Mouse (Mus musculus): ENCODE measurements around the gene Olig1. TPM values are rescaled to one million over a fixed set of nuclear protein-coding genes. Genes with fewer than 3 reads are reported as not detected.

Gene Olig1
- polyA plus RNA-seq, 1 experiment from 2014 or later = 0.07 TPM

GRCm38 (mm10) chr16:91320191-91320590, 50.6 kb downstream of the Olig1 start:
- Histone ChIP-seq H3K4me2 (ENCODE audit: low read depth, low read length) (no peak overlapping the region), H3K36me3 (ENCODE audit: control insufficient read depth, insufficient read depth) (no peaks in the 10 kb centered on the region), H3K4me1 (ENCODE audit: control insufficient read depth, insufficient read depth, low read length) (no peaks in the 10 kb centered on the region)

GRCm38 (mm10) chr16:91320608-91321007, 51.0 kb downstream of the Olig1 start:
- Histone ChIP-seq H3K4me1 (ENCODE audit: control insufficient read depth, insufficient read depth, low read length) (no peaks in the 10 kb centered on the region), H3K27ac (ENCODE audit: low read length) (no peak overlapping the region), H3K9ac (ENCODE audit: low read length) (no peak overlapping the region), H3K9me3 (replicated peaks; ENCODE audit: control insufficient read depth, low read length) (no peaks in the 10 kb centered on the region), H3K27me3 (ENCODE audit: control insufficient read depth, insufficient read depth, low read length) (peaks cover 8% of the 10 kb centered on the region; the same call in 1 of the 2 replicates), H3K4me3 (ENCODE audit: low read length) (no peak overlapping the region), H3K36me3 (ENCODE audit: control insufficient read depth, insufficient read depth) (no peaks in the 10 kb centered on the region), H3K4me2 (ENCODE audit: low read depth, low read length) (no peak overlapping the region)
- 68% methylated on average over 15 of the region's 15 CpGs for WGBS
- ATAC-seq (replicated peaks; ENCODE audit: extremely low read depth, insufficient read depth, low FRiP score) = no peak

More at GRCm38 (mm10) chr16:91320191-91320590, 50.6 kb downstream of the Olig1 start:
- Histone ChIP-seq H3K9ac (ENCODE audit: low read length) (no peak overlapping the region), H3K4me3 (ENCODE audit: low read length) (no peak overlapping the region), H3K9me3 (replicated peaks; ENCODE audit: control insufficient read depth, low read length) (no peaks in the 10 kb centered on the region), H3K27ac (ENCODE audit: low read length) (no peak overlapping the region), H3K27me3 (ENCODE audit: control insufficient read depth, insufficient read depth, low read length) (peaks cover 11% of the 10 kb centered on the region)
- WGBS = 59% methylated on average over 10 of the region's 10 CpGs
- ATAC-seq (replicated peaks; ENCODE audit: extremely low read depth, insufficient read depth, low FRiP score) = no peak

Other genes starting within 250 kb of the Olig1 start
- 40.6 and 43.4 TPM in 2 replicates for gene Paxbp1, start 225.2 kb upstream of the Olig1 start, polyA plus RNA-seq (2015; fragmentation: Nextera tagmentation; extraction: Ambion mirVana)
- 0.40 TPM in 1 of 2 replicates, not detected in the other for gene 4932438H23Rik, start 174.7 kb upstream of the Olig1 start, polyA plus RNA-seq (2015; fragmentation: Nextera tagmentation; extraction: Ambion mirVana)
- gene Olig2, start 44.3 kb upstream of the Olig1 start, polyA plus RNA-seq (2015; fragmentation: Nextera tagmentation; extraction: Ambion mirVana) = not detected in 2 replicates
- gene Ifnar2, start 103.0 kb downstream of the Olig1 start, polyA plus RNA-seq (2015; fragmentation: Nextera tagmentation; extraction: Ambion mirVana) = 53.5 and 63.7 TPM in 2 replicates
- gene Gm21970, start 121.9 kb downstream of the Olig1 start, polyA plus RNA-seq (2015; fragmentation: Nextera tagmentation; extraction: Ambion mirVana) = not detected in 2 replicates
- gene Il10rb, start 136.4 kb downstream of the Olig1 start, polyA plus RNA-seq (2015; fragmentation: Nextera tagmentation; extraction: Ambion mirVana) = 71.3 and 75.1 TPM in 2 replicates
- 40.9 and 41.1 TPM in 2 replicates for gene Ifnar1, start 215.5 kb downstream of the Olig1 start, polyA plus RNA-seq (2015; fragmentation: Nextera tagmentation; extraction: Ambion mirVana)